Mouse (Mus musculus): Measurements from ENCODE around the gene Minpp1. TPM values are rescaled to one million over a fixed set of nuclear protein-coding genes. Genes with fewer than 3 reads are reported as not detected.

The Minpp1 gene
- total RNA-seq, 2 experiments from 2014 or later, result 35.8 to 43.3 TPM

- no peak for DNase-seq
These were observed 43.2 kb downstream of the Minpp1 start for GRCm38 (mm10) chr19:32528723-32529122.

DNA sequence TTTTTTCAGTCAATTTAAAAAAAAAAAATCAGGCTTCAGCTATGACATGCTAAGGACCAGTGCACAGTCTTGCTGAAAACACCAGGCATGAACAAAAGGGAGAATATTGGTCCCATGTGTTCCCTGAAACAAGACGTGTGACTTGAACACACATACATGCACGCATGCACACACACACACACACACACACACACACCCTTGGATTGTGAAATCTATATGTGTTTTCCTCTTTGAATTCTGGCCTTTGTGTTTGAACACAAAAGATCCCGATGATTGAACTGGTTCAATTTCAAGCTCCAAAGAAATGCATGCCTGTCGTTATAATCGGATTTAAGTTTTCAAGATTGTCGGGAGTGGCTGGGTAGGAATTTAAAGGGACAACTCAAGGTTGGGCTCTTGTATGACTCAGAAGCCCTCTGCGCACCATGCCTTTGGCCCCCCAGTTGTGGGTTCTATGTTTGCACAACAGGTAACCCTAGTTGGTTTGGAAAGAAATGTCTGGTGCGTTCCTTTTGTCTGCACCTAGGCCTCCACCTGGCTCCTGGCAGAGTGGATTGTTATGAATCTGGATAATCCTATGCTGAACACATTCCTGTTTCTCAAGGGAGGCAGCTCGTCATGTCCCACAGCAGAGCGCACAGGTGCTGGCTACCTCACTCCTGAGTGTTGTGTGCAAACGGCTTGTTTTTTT lies 43.8 kb downstream of the Minpp1 start:
- DNase-seq, result no peak

GRCm38 (mm10) chr19:32530296-32530695 lies 44.7 kb downstream of the Minpp1 start:
- DNase-seq, result no peak

DNA sequence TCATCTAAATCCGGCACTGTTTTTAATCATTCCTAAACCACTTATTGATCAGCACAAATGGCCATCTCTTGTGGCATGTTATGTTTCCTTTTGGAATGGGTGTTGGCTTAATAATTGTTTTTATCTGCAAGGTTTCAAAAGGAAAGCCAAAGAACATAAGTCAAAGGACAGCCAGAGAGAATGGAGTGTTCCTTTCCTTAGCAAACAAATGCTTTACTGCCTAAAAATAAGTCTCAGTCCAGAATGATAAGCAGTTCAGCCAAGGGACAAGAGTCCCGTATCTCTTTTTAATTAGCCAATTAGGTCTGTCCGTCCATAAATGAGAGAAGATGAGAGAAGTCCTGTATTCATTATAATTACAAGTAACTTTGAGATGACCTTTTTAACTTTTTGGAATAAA lies 46.8 kb downstream of the Minpp1 start:
- DNase-seq, result no peak

DNA sequence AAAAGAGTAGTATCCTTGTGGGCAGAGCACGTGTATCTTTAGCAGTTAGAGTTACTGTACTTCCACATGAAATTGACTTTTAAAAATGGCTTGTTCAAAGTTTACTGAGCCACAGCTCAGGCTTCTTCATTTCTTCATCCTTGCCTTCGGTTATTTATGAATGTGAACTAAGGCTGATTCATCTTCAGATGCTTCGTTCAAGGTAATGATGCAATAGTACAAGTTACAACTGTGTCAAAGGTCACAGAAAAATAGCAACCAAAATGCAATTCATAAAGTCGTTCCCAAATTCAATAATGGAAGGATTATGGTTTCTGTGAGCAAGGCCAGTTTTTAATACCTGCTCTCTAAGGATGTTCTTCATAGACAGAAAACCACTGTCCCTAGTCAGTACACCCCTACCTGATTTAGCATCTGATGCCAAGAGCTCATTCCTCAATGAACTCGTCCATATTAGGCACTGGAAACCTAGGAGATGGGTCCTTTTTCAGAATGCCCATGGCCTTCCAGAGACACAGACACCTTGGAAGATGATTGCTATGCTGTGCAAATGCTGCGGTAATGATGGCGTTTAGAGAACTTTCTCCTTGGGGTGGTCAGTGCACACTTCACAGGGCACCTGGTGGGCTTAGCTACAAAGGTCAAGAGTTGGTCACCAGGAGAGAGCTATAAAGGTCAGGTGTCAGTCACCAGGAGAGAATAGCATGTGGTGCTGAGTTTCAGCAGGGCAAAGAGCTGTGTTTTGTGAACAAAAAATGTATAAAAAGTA lies 47.4 kb downstream of the Minpp1 start:
- DNase-seq, result peak in 1 of 2 experiments; percentile 9

GRCm38 (mm10) chr19:32534887-32535286 lies 49.3 kb downstream of the Minpp1 start:
- DNase-seq, result no peak

DNA sequence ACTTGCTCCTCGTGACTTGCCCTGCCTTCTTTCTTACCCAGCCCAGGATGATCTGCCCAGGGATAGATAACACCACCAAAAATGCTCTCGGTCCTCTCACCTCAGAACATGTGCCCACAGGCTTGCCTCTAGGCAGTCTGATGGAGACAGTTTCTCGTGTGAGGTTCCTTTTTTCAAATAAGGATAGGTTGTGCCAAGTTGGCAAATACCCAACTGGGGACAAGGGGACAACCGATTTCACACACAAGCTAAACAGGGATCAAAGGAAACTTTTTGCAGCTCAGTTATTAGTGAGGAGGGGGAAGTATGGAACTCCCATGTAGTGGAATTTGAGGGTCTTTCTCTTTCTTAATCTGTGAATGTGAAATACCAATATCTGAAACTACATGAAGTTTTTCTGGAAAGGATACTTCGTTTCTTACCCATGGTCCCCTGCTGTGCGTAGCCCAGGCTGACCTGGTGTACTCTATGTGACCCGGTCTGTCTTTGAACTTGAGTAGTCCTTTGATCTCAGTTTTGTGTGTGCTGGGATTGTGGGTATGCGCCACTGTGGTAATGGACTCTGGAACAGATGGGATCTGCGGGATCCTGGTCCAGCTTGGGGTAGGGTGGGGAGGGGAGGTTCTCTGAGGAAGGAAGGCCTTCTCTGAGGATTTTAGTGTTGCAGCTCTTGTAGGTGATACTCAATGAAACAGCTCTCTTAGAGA lies 57.4 kb downstream of the Minpp1 start:
- peak in 1 of 2 experiments; percentile 20 for DNase-seq

DNA sequence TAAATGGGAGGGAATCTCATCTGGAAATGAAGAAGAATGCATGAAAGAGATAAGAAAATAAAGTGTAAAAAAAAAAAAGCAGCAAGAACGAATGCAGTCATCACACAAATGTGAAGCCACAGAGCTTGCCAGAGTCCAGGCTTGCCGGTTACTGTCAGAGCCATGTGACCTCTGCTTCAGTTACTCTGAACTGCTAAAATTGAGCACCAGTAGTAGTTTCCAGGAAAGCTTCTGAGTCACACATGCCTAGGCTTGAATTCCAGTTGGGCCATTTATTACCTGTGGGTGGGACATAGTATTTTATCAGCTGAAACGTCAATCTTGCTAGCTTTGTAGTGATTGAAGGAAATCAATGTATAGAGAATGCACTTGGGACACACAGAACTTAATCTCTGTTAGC lies 61.8 kb downstream of the Minpp1 start:
- DNase-seq, result peak; percentile 27 to 47

DNA sequence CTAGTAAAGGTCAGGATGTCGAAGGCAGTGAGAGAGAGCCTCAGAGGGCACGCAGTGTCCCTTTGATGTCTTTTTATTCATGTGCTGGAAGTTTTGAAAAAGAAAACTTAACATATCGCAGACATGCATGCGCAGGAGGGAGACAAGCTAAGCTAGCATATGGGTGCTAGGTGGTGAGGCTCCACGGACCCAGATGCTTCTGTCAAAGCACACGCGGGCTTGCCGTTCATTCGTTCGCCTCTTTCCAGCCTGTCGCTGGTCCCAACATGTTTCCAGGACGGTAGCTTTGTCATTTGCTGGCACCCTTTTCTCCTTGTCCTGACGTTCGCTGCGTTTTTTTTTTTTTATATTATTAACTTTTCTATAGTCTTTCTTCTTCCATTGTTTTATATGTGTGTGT lies 62.6 kb downstream of the Minpp1 start:
- no peak for DNase-seq

- no peak for DNase-seq
These were observed 64.9 kb downstream of the Minpp1 start for GRCm38 (mm10) chr19:32550446-32550845.

DNA sequence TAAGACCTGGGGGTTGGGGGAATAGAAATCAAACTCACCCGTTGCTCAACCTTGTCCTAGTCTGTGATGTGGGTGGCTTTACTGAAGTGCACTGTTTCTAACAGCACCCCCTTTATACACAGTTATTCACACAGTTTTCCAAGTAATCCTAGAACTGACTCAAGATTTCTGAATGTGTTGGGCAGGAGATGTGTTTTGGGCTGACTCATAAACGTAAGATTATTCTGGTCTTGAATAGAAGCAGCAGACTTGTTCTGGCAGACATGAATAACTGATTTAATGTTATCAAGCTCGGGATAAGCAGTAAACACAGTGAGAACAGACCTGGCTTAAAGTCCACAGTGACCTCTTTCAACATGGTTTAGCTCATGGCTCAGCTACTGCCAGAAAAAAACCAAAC lies 65.9 kb downstream of the Minpp1 start:
- DNase-seq, result no peak

GRCm38 (mm10) chr19:32552106-32552505 lies 66.5 kb downstream of the Minpp1 start:
- no peak for DNase-seq

GRCm38 (mm10) chr19:32553310-32553709 lies 67.7 kb downstream of the Minpp1 start:
- no peak for DNase-seq

DNA sequence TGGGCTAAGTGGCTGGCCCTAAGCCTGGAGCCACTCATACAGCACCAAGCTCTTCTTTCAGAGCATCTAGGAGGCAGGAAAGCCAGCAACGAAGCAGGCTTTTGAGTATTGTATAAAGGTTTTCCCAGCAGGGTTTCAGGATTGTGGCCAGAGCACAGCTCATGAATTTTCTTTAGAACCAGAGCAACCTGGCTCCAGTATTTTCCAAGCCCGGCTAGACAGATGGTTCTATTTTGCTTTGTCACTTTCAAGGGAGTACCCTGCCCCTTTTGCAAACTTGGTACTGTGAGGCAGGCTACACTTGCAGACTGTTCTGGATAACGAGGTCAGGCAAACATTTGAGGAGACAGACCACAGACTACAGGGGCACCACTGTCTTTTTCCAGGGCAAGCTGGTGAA lies 69.7 kb downstream of the Minpp1 start:
- DNase-seq, result no peak

Other genes with a start within 250 kb of the Minpp1 start
- gene Sgms1, start 96.1 kb upstream of the Minpp1 start, total RNA-seq (2021), result 10 to 100 TPM; 59.4 to 88.9 TPM
- gene Rpl9-ps6, start 19.2 kb upstream of the Minpp1 start, total RNA-seq (2021), result 10 to 100 TPM; 50.7 to 57.0 TPM
- gene Papss2, start 110.0 kb downstream of the Minpp1 start, total RNA-seq (2021), result 10 to 100 TPM; 12.6 to 13.2 TPM

Measured in adrenal gland, postnatal 36 days (tissue).